Mouse (Mus musculus) forebrain, postnatal 0 days (tissue): Measurements from ENCODE around the gene Plxna2. TPM values are rescaled to one million over a fixed set of nuclear protein-coding genes. Genes with fewer than 3 reads are reported as not detected.

Experiments
- ATAC-seq: fragments of 200-750 bp; cut with Nextera tagmentation; 2 replicates; pipeline ENCODE4 v1.8.0; 2017; ENCODE audit warnings: mild to moderate bottlenecking, moderate library complexity
- DNase-seq: peaks from one replicate; pipeline ENCODE4 v3.0.0-alpha.2; 2015
- H3K27ac ChIP-seq: fragments of 300-500 bp; sonication (generic); 2 replicates; pipeline ENCODE4 v1.5.1; 2014; ENCODE audit warnings: low read depth, mild to moderate bottlenecking, antibody characterized with exemption, low read length, moderate library complexity, mixed read lengths
- H3K27me3 ChIP-seq: fragments of 300-500 bp; sonication (generic); 2 replicates; pipeline ENCODE4 v1.6.1; 2014; ENCODE audit warnings: mild to moderate bottlenecking, low read length, mixed read lengths; ENCODE audit not compliant: insufficient read depth
- H3K36me3 ChIP-seq: fragments of 300-500 bp; sonication (generic); 2 replicates; pipeline ENCODE4 v1.6.1; 2014; ENCODE audit warnings: mild to moderate bottlenecking, moderate library complexity; ENCODE audit not compliant: insufficient read depth
- H3K4me1 ChIP-seq: fragments of 300-500 bp; sonication (generic); 2 replicates; pipeline ENCODE4 v1.6.1; 2014; ENCODE audit warnings: antibody characterized with exemption; ENCODE audit not compliant: insufficient read depth
- H3K4me2 ChIP-seq: fragments of 300-500 bp; sonication (generic); 2 replicates; pipeline ENCODE4 v1.6.1; 2014; ENCODE audit warnings: low read depth, mild to moderate bottlenecking, moderate library complexity
- H3K4me3 ChIP-seq: fragments of 300-500 bp; sonication (generic); 2 replicates; pipeline ENCODE4 v1.5.1; 2014; ENCODE audit warnings: low read depth, low read length, mixed read lengths
- H3K9ac ChIP-seq: fragments of 300-500 bp; sonication (generic); 2 replicates; pipeline ENCODE4 v1.6.1; 2014; ENCODE audit warnings: mild to moderate bottlenecking
- H3K9me3 ChIP-seq: fragments of 300-500 bp; sonication (generic); 2 replicates; pipeline ENCODE4 v1.6.1; 2016; ENCODE audit warnings: low read length
- CTCF ChIP-seq: sonication (generic); IDR thresholded peaks from 2 replicates; pipeline ENCODE4 v1.5.1; 2016; ENCODE audit warnings: antibody characterized with exemption, control low read depth, low read depth
- WGBS: fragments of 180-500 bp; shearing (Covaris S2); extraction: QIAGEN DNeasy Blood & Tissue Kit; methylation state at CpG from one replicate; pipeline ENCODE4 v1.1.7; 2014; 5-methylcytosine and 5-hydroxymethylcytosine counted together
- polyA plus RNA-seq: library from polyadenylated mRNA; unstranded; fragments of >200 nt; fragmentation: Nextera tagmentation; extraction: Ambion mirVana; gene quantifications from 2 replicates; pipeline ENCODE4 v1.2.1, GENCODE M21; 2015
- total RNA-seq: library from RNA; depleted of rRNA; stranded (reverse); fragments of >200 nt; gene quantifications from 2 replicates; pipeline ENCODE4 v1.2.3, GENCODE M21; 2014

Plxna2 gene
- total and polyA plus RNA-seq, 2 experiments from 2014 or later, result 18.6 to 83.6 TPM

DNA sequence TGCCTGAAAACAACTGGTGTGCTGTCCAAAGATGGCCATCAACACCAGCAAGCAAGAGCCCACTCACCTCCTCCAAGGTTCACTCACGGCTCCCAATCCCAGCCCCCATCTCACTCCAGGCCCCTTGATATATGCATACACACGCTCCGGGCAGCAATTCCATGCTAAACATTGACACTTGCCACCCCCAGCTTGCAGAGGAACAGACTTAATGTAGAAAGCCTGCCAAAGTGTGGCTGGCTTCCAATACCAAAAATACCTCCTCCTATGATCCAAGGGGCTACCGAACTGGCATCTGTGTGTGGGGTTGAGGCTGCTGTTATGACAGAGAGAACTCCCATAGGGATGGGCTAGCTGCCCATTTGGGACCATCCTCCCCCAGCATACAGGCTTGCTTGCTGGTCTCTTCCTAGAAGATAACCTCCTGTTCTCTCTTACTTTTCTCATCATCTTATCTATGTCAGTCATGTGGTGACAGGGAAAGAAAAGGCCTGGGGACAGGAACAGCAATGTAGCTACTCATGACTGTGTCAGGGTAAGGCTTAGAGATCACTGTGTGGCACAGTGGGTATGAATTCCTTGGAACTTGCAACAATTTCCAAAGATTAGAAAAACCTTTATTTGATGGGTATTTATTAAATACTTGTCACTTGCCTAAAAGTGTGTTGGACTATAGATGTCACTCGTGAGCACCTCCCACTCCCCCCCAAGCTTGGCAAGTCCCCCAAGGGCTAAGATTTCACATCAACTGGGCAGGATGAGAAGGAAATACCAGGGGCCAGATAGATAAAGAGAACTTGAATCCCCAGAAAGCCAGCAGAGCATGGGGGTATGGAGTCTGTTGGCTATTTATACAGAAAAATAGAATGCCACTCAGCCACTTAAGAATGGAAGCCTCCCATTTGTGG lies 3.8 kb upstream of the Plxna2 start:
- Histone ChIP-seq H3K9ac (no peak overlapping the region), H3K4me2 (no peak overlapping the region), H3K9me3 (no peaks in the 10 kb centered on the region), H3K27ac (peak overlapping the region; percentile 45), H3K27me3 (no peaks in the 10 kb centered on the region), H3K36me3 (no peaks in the 10 kb centered on the region), H3K4me1 (peaks cover 6% of the 10 kb centered on the region; the same call in 1 of the 2 replicates), H3K4me3 (no peak overlapping the region)
- WGBS, result 35% methylated on average over 5 of the region's 5 CpGs
- ATAC-seq (peak; percentile 52), DNase-seq (peak; percentile 69)
- TF ChIP-seq CTCF, result no peak

GRCm38 (mm10) chr1:194616136-194616535 lies 1.9 kb upstream of the Plxna2 start:
- H3K36me3 ChIP-seq, result no peaks in the 10 kb centered on the region
- H3K4me2 ChIP-seq, result no peak overlapping the region
- 30% methylated on average over 1 of the region's 1 CpGs for WGBS
- no peak for DNase-seq
- no peaks in the 10 kb centered on the region for H3K9me3 ChIP-seq
- H3K4me3 ChIP-seq, result no peak overlapping the region
- H3K4me1 ChIP-seq, result peaks cover 6% of the 10 kb centered on the region; the same call in 1 of the 2 replicates
- TF ChIP-seq CTCF, result no peak
- no peaks in the 10 kb centered on the region for H3K27me3 ChIP-seq
- ATAC-seq, result no peak
- no peak overlapping the region for H3K27ac ChIP-seq
- no peak overlapping the region for H3K9ac ChIP-seq

GRCm38 (mm10) chr1:194618841-194619311 lies 858 bp downstream of the Plxna2 start:
- Histone ChIP-seq H3K36me3 (no peaks in the 10 kb centered on the region), H3K27ac (peak overlapping the region; percentile 98), H3K4me2 (peak overlapping the region; percentile 89), H3K4me3 (peak overlapping the region; percentile 85), H3K9ac (peak overlapping the region; percentile 97), H3K9me3 (no peaks in the 10 kb centered on the region), H3K4me1 (peaks cover 5% of the 10 kb centered on the region), H3K27me3 (no peaks in the 10 kb centered on the region)
- peak; percentile 70 for ATAC-seq
- DNase-seq, result peak; percentile 94
- TF ChIP-seq CTCF, result peak; percentile 74
- 1% methylated on average over 19 of the region's 19 CpGs for WGBS

DNA sequence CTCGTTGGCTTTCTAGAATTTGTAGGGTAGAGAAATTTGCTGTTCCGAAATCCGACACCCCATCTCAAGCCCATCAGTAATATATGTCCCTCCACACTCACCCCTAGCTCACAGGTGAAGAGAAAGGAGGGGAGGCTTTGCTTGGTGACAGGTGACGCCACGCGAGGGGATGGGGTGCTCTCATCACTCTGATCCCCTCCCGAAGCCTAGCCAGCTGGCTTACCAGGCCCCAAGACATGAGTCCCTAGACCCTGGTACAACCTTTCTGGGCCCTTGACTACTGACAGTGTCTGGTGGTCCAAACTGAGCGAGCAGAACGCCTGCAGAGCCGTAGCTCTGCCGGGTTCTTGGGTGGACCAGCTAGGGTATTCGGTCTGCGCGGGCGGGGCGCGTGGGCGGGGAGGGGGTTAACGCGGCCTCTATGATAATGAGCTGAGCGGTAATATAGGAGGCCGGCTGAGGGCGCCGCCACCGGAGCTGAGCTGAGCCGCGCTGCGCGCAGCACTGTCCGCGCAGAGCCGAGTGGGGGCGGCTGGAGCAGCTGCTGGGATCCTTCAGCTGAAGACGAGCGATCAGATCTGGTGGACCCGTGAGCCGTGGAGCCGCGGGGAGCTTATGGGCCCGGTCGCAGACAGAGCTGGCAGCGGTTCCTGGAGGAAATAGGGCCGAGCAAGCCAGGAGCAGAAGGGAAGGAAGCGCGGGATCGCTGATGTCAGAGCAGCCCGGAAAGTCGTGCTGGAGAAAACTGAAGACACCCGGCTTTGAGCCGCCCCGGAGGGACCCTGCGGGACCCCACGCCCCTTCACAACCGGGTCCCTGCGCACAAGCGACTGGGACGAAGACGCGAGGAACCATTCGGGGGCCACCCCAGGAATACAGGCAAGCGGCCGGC lies 1.6 kb downstream of the Plxna2 start:
- ATAC-seq (peak; percentile 92), DNase-seq (peak; percentile 91)
- Histone ChIP-seq H3K4me1 (peaks cover 6% of the 10 kb centered on the region; the same call in 1 of the 2 replicates), H3K9ac (peak overlapping the region; percentile 97), H3K27me3 (no peaks in the 10 kb centered on the region), H3K27ac (peak overlapping the region; percentile 98), H3K4me3 (peak overlapping the region; percentile 85), H3K4me2 (peak overlapping the region; percentile 89), H3K36me3 (no peaks in the 10 kb centered on the region), H3K9me3 (no peaks in the 10 kb centered on the region)
- WGBS, result under 1% methylated on average over 62 of the region's 62 CpGs
- TF ChIP-seq CTCF, result peak; percentile 56

DNA sequence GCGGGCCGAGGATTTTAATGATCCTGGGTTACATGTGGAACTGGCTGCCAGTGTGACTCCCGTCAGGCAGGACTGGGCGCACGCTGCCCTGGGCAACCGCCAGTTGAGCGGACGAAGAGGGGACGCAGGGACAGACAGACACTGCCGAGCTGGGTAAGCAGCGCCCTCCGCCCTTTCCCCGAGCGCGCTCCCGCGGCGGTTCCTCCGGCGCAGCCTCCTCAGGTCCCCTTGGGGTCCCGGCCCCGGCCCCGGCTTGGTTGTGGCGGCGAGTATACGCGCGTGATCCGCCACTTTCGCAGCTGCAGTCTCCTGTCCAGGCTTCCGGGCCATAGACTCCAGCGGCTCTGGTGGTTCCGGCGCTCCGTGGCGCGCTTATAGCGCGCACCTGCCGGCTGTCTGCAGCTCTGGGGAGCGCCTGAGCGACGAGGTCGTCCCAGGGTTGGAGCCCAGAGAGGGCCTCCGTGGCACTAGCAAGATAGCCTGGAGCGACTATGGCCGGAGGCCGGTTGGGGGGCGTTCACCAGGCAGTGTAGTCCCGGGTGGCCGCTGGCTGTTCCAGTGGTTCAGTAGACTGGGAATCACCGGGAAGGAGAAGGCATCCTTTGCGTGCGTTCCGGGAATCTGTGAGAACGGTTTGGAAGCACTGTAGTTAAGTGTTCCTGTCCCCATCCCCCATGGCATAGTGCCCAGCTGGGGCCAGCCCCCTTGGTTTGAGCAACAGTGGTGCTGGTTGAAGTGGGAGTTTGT lies 2.4 kb downstream of the Plxna2 start:
- WGBS, result under 1% methylated on average over 56 of the region's 56 CpGs
- Histone ChIP-seq H3K4me2 (peak overlapping the region; percentile 89), H3K9ac (peak overlapping the region; percentile 97), H3K9me3 (no peaks in the 10 kb centered on the region), H3K27me3 (no peaks in the 10 kb centered on the region), H3K4me1 (peaks cover 11% of the 10 kb centered on the region), H3K27ac (peak overlapping the region; percentile 98), H3K4me3 (peak overlapping the region; percentile 85), H3K36me3 (no peaks in the 10 kb centered on the region)
- ATAC-seq (peak; percentile 19), DNase-seq (peak; percentile 71)
- no peak for TF ChIP-seq CTCF

GRCm38 (mm10) chr1:194622174-194622573 lies 4.2 kb downstream of the Plxna2 start:
- Histone ChIP-seq H3K9me3 (no peaks in the 10 kb centered on the region), H3K9ac (peak overlapping the region; percentile 97), H3K27ac (peak overlapping the region; percentile 41; the same call in 1 of the 2 replicates), H3K36me3 (no peaks in the 10 kb centered on the region), H3K27me3 (no peaks in the 10 kb centered on the region), H3K4me3 (peak overlapping the region; percentile 85), H3K4me1 (peaks cover 27% of the 10 kb centered on the region), H3K4me2 (peak overlapping the region; percentile 89)
- 34% methylated on average over 3 of the region's 3 CpGs for WGBS
- ATAC-seq (no peak), DNase-seq (no peak)
- no peak for TF ChIP-seq CTCF
